Mouse (Mus musculus) intestine, embryonic 14.5 days (tissue): ENCODE measurements at regions not wholly inside any gene's neighbourhood (a gene's known extent, or its start where the extent isn't known, plus 50 kb on each side); places are given as distances from the start of the nearest gene placed in this dataset.
A peak's percentile ranks its signal among the peaks of the same experiment; 100 is the strongest.

Source experiments
- ATAC-seq: fragments of 200-750 bp; cut with Nextera tagmentation; replicated peaks from 2 replicates; pipeline ENCODE4 v1.8.0; 2017; ENCODE audit warnings: low read depth, moderate number of reproducible peaks, moderate TSS enrichment, moderate library complexity; ENCODE audit not compliant: low FRiP score, low TSS enrichment
- DNase-seq: peaks from one replicate; pipeline ENCODE4 v3.0.0-alpha.2; 2018; ENCODE audit warnings: low spot score
- H3K27ac ChIP-seq: fragments of 300-500 bp; sonication (generic); 2 replicates; pipeline ENCODE4 v1.5.1; 2014; ENCODE audit warnings: low read depth, mild to moderate bottlenecking, control low read depth
- H3K27me3 ChIP-seq: fragments of 300-500 bp; sonication (generic); replicated peaks from 2 replicates; pipeline ENCODE4 v1.6.1; 2014; ENCODE audit warnings: low read length, control low read depth; ENCODE audit not compliant: control insufficient read depth, insufficient read depth
- H3K36me3 ChIP-seq: fragments of 300-500 bp; sonication (generic); 2 replicates; pipeline ENCODE4 v1.6.1; 2014; ENCODE audit warnings: low read length, control low read depth; ENCODE audit not compliant: control insufficient read depth, insufficient read depth
- H3K4me1 ChIP-seq: fragments of 300-500 bp; sonication (generic); replicated peaks from 2 replicates; pipeline ENCODE4 v1.6.1; 2014; ENCODE audit warnings: low read length, control low read depth, mixed read lengths; ENCODE audit not compliant: control insufficient read depth, insufficient read depth
- H3K4me2 ChIP-seq: fragments of 300-500 bp; sonication (generic); 2 replicates; pipeline ENCODE4 v1.6.1; 2014; ENCODE audit warnings: low read length
- H3K4me3 ChIP-seq: fragments of 300-500 bp; sonication (generic); 2 replicates; pipeline ENCODE4 v1.5.1; 2014; ENCODE audit warnings: low read depth, low read length, control low read depth, mixed read lengths
- H3K9ac ChIP-seq: fragments of 300-500 bp; sonication (generic); 2 replicates; pipeline ENCODE4 v1.6.1; 2014; ENCODE audit warnings: mild to moderate bottlenecking, low read length
- H3K9me3 ChIP-seq: fragments of 300-500 bp; sonication (generic); 2 replicates; pipeline ENCODE4 v1.6.1; 2016; ENCODE audit warnings: low read length, control low read depth; ENCODE audit not compliant: control insufficient read depth
- whole genome bisulfite sequencing: fragments of 180-500 bp; shearing (Covaris S2); extraction: QIAGEN DNeasy Blood & Tissue Kit; methylation state at CpG from one replicate; pipeline ENCODE4 v1.1.7; 2014; 5-methylcytosine and 5-hydroxymethylcytosine counted together

DNA sequence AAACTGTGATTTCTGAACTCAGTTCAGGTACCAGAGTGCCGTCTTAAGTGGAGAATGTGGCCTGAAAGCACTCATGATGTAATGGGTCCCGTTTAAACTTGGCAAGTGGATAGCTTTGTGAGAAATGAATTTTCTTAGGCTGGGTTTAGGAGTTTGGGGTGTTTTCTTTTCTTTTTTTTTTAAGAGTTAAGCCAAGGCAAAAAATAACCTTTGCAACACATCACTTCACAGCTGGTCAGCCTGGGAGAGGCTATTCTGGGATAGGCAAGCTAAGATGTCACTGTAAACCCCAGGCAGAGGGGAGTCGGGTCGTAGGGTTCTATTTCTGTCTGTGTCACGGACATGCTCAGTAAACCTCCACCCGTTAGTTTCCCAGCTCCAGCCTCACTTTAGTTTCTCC is 100.9 kb downstream of the Zfp36l1 start:
- Histone ChIP-seq H3K4me3 (no peak overlapping the region), H3K27me3 (no peaks in the 10 kb centered on the region), H3K4me1 (peaks cover 23% of the 10 kb centered on the region), H3K4me2 (no peak overlapping the region), H3K9me3 (no peaks in the 10 kb centered on the region), H3K9ac (no peak overlapping the region), H3K36me3 (no peaks in the 10 kb centered on the region), H3K27ac (no peak overlapping the region)
- WGBS, result 82% methylated on average over 6 of the region's 6 CpGs
- no peak for ATAC-seq
- no peak for DNase-seq

DNA sequence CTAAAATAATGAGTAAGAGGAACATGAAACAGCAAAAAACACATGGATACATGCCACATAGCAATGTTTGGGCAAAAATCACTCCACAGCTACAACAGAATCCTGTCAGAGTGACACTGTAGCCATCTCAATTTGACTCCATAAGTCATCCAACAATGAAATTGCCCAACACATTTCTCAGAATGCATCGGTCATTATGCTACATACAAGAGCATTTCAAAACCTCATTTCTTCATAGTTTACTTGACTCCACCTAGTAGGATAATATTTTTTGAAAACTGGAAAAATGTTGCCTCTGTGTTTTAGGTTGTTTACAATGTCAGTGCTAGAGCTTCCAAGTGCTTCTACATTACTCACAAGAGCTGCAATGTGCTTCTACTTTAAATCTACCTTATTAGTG is 101.9 kb downstream of the Zfp36l1 start:
- H3K4me2 ChIP-seq, result no peak overlapping the region
- 96% methylated on average over 1 of the region's 1 CpGs for WGBS
- H3K27me3 ChIP-seq, result no peaks in the 10 kb centered on the region
- no peak overlapping the region for H3K4me3 ChIP-seq
- no peak overlapping the region for H3K27ac ChIP-seq
- no peak for DNase-seq
- ATAC-seq, result no peak
- H3K9ac ChIP-seq, result no peak overlapping the region
- no peaks in the 10 kb centered on the region for H3K36me3 ChIP-seq
- no peaks in the 10 kb centered on the region for H3K9me3 ChIP-seq
- H3K4me1 ChIP-seq, result peaks cover 23% of the 10 kb centered on the region

DNA sequence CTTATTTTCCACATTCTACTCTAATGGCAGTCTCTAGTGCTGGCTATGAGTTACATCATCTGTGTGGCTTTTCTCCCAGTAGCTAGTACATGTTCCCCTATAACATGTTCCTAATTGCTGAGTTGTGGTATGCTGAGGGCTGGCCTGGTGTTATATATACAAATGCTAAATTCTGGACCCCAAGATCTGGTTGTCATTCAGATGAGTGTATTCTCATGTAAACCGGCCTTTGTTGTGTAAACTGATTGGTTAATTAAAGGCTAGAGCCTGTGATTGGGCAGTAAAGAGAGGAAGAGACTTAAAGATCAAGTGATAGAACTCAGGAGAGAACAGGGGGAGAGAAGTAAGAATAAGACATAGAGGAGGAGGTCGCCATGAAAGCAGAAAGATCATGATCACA is 102.6 kb downstream of the Zfp36l1 start:
- no peaks in the 10 kb centered on the region for H3K9me3 ChIP-seq
- H3K36me3 ChIP-seq, result no peaks in the 10 kb centered on the region
- H3K4me2 ChIP-seq, result no peak overlapping the region
- WGBS, result 47% methylated on average over 2 of the region's 2 CpGs
- H3K9ac ChIP-seq, result no peak overlapping the region
- DNase-seq, result no peak
- H3K4me3 ChIP-seq, result no peak overlapping the region
- no peaks in the 10 kb centered on the region for H3K27me3 ChIP-seq
- H3K27ac ChIP-seq, result no peak overlapping the region
- peaks cover 23% of the 10 kb centered on the region for H3K4me1 ChIP-seq
- ATAC-seq, result no peak

DNA sequence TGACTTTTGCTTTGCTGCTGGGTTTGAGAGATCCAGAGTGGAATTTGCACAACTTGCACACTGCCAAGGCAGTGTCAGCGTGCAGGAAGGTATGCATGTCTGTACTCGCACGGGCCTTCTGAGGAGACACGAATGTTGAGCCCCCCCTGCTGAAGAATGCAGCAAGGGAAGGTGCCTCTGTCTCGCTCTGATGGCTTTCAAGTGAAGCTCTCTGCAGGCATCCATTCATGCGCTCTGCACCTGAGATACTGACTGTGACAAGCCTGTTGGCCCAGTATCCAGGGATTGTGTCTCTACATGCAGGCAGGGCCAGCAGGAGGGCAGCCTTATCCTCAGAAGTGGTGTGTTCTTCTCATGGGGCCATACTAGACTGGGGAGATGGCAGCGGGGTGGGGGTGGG is 105.0 kb downstream of the Zfp36l1 start:
- H3K27me3 ChIP-seq, result no peaks in the 10 kb centered on the region
- no peaks in the 10 kb centered on the region for H3K9me3 ChIP-seq
- peaks cover 10% of the 10 kb centered on the region for H3K4me1 ChIP-seq
- H3K36me3 ChIP-seq, result no peaks in the 10 kb centered on the region
- H3K4me2 ChIP-seq, result no peak overlapping the region
- H3K9ac ChIP-seq, result no peak overlapping the region
- 51% methylated on average over 7 of the region's 7 CpGs for WGBS
- H3K4me3 ChIP-seq, result no peak overlapping the region
- DNase-seq (no peak), ATAC-seq (no peak)
- no peak overlapping the region for H3K27ac ChIP-seq

- ATAC-seq (no peak), DNase-seq (no peak)
- H3K4me1 ChIP-seq, result peaks cover 14% of the 10 kb centered on the region; the same call in 1 of the 2 replicates
- H3K9me3 ChIP-seq, result no peaks in the 10 kb centered on the region
- H3K9ac ChIP-seq, result no peak overlapping the region
- 76% methylated on average over 13 of the region's 13 CpGs for WGBS
- no peaks in the 10 kb centered on the region for H3K36me3 ChIP-seq
- no peak overlapping the region for H3K27ac ChIP-seq
- no peak overlapping the region for H3K4me3 ChIP-seq
- H3K4me2 ChIP-seq, result no peak overlapping the region
- H3K27me3 ChIP-seq, result no peaks in the 10 kb centered on the region
Measured at GRCm38 (mm10) chr12:80005227-80005919, 107.4 kb downstream of the Zfp36l1 start.

GRCm38 (mm10) chr12:80004575-80004974 is 108.2 kb downstream of the Zfp36l1 start:
- WGBS, result 48% methylated on average over 6 of the region's 6 CpGs
- ATAC-seq, result no peak

GRCm38 (mm10) chr12:80003486-80003885 is 109.3 kb downstream of the Zfp36l1 start:
- no peak overlapping the region for H3K27ac ChIP-seq
- H3K27me3 ChIP-seq, result no peaks in the 10 kb centered on the region
- H3K4me2 ChIP-seq, result no peak overlapping the region
- WGBS, result 80% methylated on average over 12 of the region's 12 CpGs
- no peak overlapping the region for H3K9ac ChIP-seq
- H3K9me3 ChIP-seq, result no peaks in the 10 kb centered on the region
- peaks cover 15% of the 10 kb centered on the region for H3K4me1 ChIP-seq
- DNase-seq, result no peak
- no peaks in the 10 kb centered on the region for H3K36me3 ChIP-seq
- H3K4me3 ChIP-seq, result no peak overlapping the region
- no peak for ATAC-seq

More at GRCm38 (mm10) chr12:80004575-80004974, 108.2 kb downstream of the Zfp36l1 start:
- DNase-seq, result no peak
- Histone ChIP-seq H3K27me3 (no peaks in the 10 kb centered on the region), H3K9me3 (no peaks in the 10 kb centered on the region), H3K4me1 (peaks cover 14% of the 10 kb centered on the region; the same call in 1 of the 2 replicates), H3K27ac (no peak overlapping the region), H3K4me3 (no peak overlapping the region), H3K4me2 (no peak overlapping the region), H3K9ac (no peak overlapping the region), H3K36me3 (no peaks in the 10 kb centered on the region)

- Histone ChIP-seq H3K36me3 (no peaks in the 10 kb centered on the region), H3K4me3 (no peak overlapping the region), H3K9me3 (no peaks in the 10 kb centered on the region), H3K4me1 (peaks cover 20% of the 10 kb centered on the region), H3K27ac (peak overlapping the region; percentile 33; the same call in 1 of the 2 replicates), H3K27me3 (no peaks in the 10 kb centered on the region), H3K9ac (no peak overlapping the region), H3K4me2 (no peak overlapping the region)
- ATAC-seq (no peak), DNase-seq (no peak)
- WGBS, result 78% methylated on average over 13 of the region's 13 CpGs
Measured at GRCm38 (mm10) chr12:80002474-80003125, 110.2 kb downstream of the Zfp36l1 start.

GRCm38 (mm10) chr12:80001794-80002193 is 111.0 kb downstream of the Zfp36l1 start:
- H3K4me1 ChIP-seq, result peaks cover 20% of the 10 kb centered on the region
- H3K9ac ChIP-seq, result no peak overlapping the region
- H3K4me2 ChIP-seq, result no peak overlapping the region
- H3K36me3 ChIP-seq, result no peaks in the 10 kb centered on the region
- H3K27me3 ChIP-seq, result no peaks in the 10 kb centered on the region
- H3K9me3 ChIP-seq, result no peaks in the 10 kb centered on the region
- DNase-seq (peak; percentile 63), ATAC-seq (0 out of 2 replicates have a peak, but pooled peaks have one; percentile 58)
- H3K27ac ChIP-seq, result peak overlapping the region; percentile 20; the same call in 1 of the 2 replicates
- no peak overlapping the region for H3K4me3 ChIP-seq
- 60% methylated on average over 2 of the region's 2 CpGs for WGBS
